Comparison of ENCODE assay signal across 22 mouse cellular contexts in genomic region chr1:190589586-190589985, GRCm38 (mm10).
DNase-seq lines count a peak whose midpoint lies in the region; ATAC-seq lines count a peak whose summit lies in the region.
"Had no signal": no experiment of that assay in that cellular context is flagged by ENCODE, and none has a peak within 500 bp of the region (broad histone marks: within the 10 kb centered on the region; RNA-seq: fewer than 3 reads in every experiment).

No protein-coding gene starts in this region.

- no peaks in the 10 kb centered on the region for H3K36me3 ChIP-seq in kidney, embryonic 14.5 days (ENCODE audit: control insufficient read depth, insufficient read depth, low read length)
- H3K36me3 ChIP-seq in kidney, embryonic 16.5 days (ENCODE audit: insufficient read depth, low read length) = no peaks in the 10 kb centered on the region
- no peaks in the 10 kb centered on the region for H3K36me3 ChIP-seq in limb, embryonic 12.5 days
- H3K36me3 ChIP-seq in limb, embryonic 10.5 days = no peaks in the 10 kb centered on the region
- H3K36me3 ChIP-seq: embryonic facial prominence, embryonic 13.5 days; embryonic facial prominence, embryonic 15.5 days; forebrain, embryonic 10.5 days; forebrain, embryonic 12.5 days had no signal

- H3K27ac ChIP-seq in kidney, embryonic 14.5 days (ENCODE audit: low read depth, low read length) = no peak overlapping the region
- H3K27ac ChIP-seq in kidney, embryonic 16.5 days (ENCODE audit: low read length) = no peak overlapping the region
- H3K27ac ChIP-seq in limb, embryonic 12.5 days = no peak overlapping the region
- H3K27ac ChIP-seq in limb, embryonic 10.5 days = no peak overlapping the region
- H3K27ac ChIP-seq: embryonic facial prominence, embryonic 13.5 days; embryonic facial prominence, embryonic 15.5 days; forebrain, embryonic 10.5 days; forebrain, embryonic 12.5 days had no signal

- no peak overlapping the region for H3K9ac ChIP-seq in kidney, embryonic 14.5 days (ENCODE audit: low read depth, low read length)
- no peak overlapping the region for H3K9ac ChIP-seq in kidney, embryonic 16.5 days (replicated peaks; ENCODE audit: low read length)
- no peak overlapping the region for H3K9ac ChIP-seq in limb, embryonic 12.5 days (replicated peaks)
- H3K9ac ChIP-seq: embryonic facial prominence, embryonic 13.5 days; embryonic facial prominence, embryonic 15.5 days; forebrain, embryonic 12.5 days had no signal

- DNase-seq in kidney, postnatal 4 days = no peak
- no peak for DNase-seq in kidney, postnatal 25 days
- no peak for DNase-seq in limb, embryonic 10.5 days (ENCODE audit: low spot score)
- DNase-seq: adrenal gland, adult 2 months; adrenal gland, postnatal 10 days; adrenal gland, postnatal 25 days; cerebellum, adult 11 months; cerebellum, adult 18-20 months; cerebellum, adult 8-10 months; cerebellum, adult 9-11 months; cerebellum, postnatal 14 days; cerebellum, postnatal 36 days; embryo, embryonic 11 days had no signal

- ATAC-seq in kidney, embryonic 14.5 days (ENCODE audit: low FRiP score, low TSS enrichment) = peak; percentile 87
- peak; percentile 85 for ATAC-seq in kidney, embryonic 16.5 days (ENCODE audit: low FRiP score, low TSS enrichment)
- ATAC-seq in limb, embryonic 12.5 days (ENCODE audit: insufficient number of reproducible peaks, insufficient read depth, low FRiP score, low TSS enrichment, low read depth) = peak; percentile 31; the same call in 1 of the 2 replicates
- ATAC-seq: forebrain, embryonic 14.5 days had no signal

- no peaks in the 10 kb centered on the region for H3K27me3 ChIP-seq in kidney, embryonic 14.5 days (ENCODE audit: control insufficient read depth, insufficient read depth, low read length)
- H3K27me3 ChIP-seq in kidney, embryonic 16.5 days (ENCODE audit: insufficient read depth, low read length) = no peaks in the 10 kb centered on the region
- peaks cover 15% of the 10 kb centered on the region; the same call in 1 of the 2 replicates for H3K27me3 ChIP-seq in limb, embryonic 12.5 days
- H3K27me3 ChIP-seq in limb, embryonic 10.5 days (ENCODE audit: low read depth, poor library complexity, severe bottlenecking) = no peaks in the 10 kb centered on the region
- H3K27me3 ChIP-seq: embryonic facial prominence, embryonic 13.5 days; embryonic facial prominence, embryonic 15.5 days; forebrain, embryonic 12.5 days had no signal

- WGBS in kidney, embryonic 14.5 days = 13% methylated on average over 2 of the region's 2 CpGs
- WGBS in kidney, embryonic 16.5 days = 15% methylated on average over 2 of the region's 2 CpGs
- WGBS in limb, embryonic 12.5 days = 8% methylated on average over 2 of the region's 2 CpGs
- 24% methylated on average over 2 of the region's 2 CpGs for WGBS in limb, embryonic 10.5 days

- H3K4me1 ChIP-seq in kidney, embryonic 14.5 days (ENCODE audit: control insufficient read depth, insufficient read depth, low read length) = no peaks in the 10 kb centered on the region
- no peaks in the 10 kb centered on the region for H3K4me1 ChIP-seq in kidney, embryonic 16.5 days (ENCODE audit: insufficient read depth, low read length)
- no peaks in the 10 kb centered on the region for H3K4me1 ChIP-seq in limb, embryonic 12.5 days (replicated peaks)
- peaks cover 11% of the 10 kb centered on the region; the same call in 1 of the 2 replicates for H3K4me1 ChIP-seq in limb, embryonic 10.5 days
- H3K4me1 ChIP-seq: embryonic facial prominence, embryonic 13.5 days; embryonic facial prominence, embryonic 15.5 days; forebrain, embryonic 10.5 days; forebrain, embryonic 12.5 days had no signal

- H3K4me3 ChIP-seq in kidney, embryonic 14.5 days (ENCODE audit: low read length) = no peak overlapping the region
- no peak overlapping the region for H3K4me3 ChIP-seq in kidney, embryonic 16.5 days (ENCODE audit: low read length)
- H3K4me3 ChIP-seq in limb, embryonic 12.5 days (replicated peaks) = no peak overlapping the region
- no peak overlapping the region for H3K4me3 ChIP-seq in limb, embryonic 10.5 days
- H3K4me3 ChIP-seq: embryonic facial prominence, embryonic 13.5 days; embryonic facial prominence, embryonic 15.5 days; erythroblast, embryonic 14.5 days; forebrain, embryonic 10.5 days; forebrain, embryonic 12.5 days had no signal

- no peaks in the 10 kb centered on the region for H3K9me3 ChIP-seq in kidney, embryonic 14.5 days (ENCODE audit: control insufficient read depth, low read length)
- no peaks in the 10 kb centered on the region for H3K9me3 ChIP-seq in kidney, embryonic 16.5 days (ENCODE audit: low read length)
- no peaks in the 10 kb centered on the region for H3K9me3 ChIP-seq in limb, embryonic 12.5 days
- H3K9me3 ChIP-seq in limb, embryonic 10.5 days (replicated peaks) = no peaks in the 10 kb centered on the region
- H3K9me3 ChIP-seq: embryonic facial prominence, embryonic 13.5 days; embryonic facial prominence, embryonic 15.5 days; forebrain, embryonic 10.5 days; forebrain, embryonic 12.5 days had no signal

- H3K4me2 ChIP-seq in kidney, embryonic 14.5 days (replicated peaks; ENCODE audit: low read depth, low read length) = no peak overlapping the region
- no peak overlapping the region for H3K4me2 ChIP-seq in kidney, embryonic 16.5 days (replicated peaks; ENCODE audit: low read depth, low read length)
- no peak overlapping the region for H3K4me2 ChIP-seq in limb, embryonic 12.5 days
- H3K4me2 ChIP-seq: embryonic facial prominence, embryonic 13.5 days; embryonic facial prominence, embryonic 15.5 days; forebrain, embryonic 12.5 days had no signal

Comparison
In these comparisons a context has a peak if more than half of its experiments do, and no peak if none do; other contexts are left out.
1. ATAC-seq: peak in every context shown above with its lines; median percentile 87 in kidney, embryonic 14.5 days; 85 in kidney, embryonic 16.5 days; 31 in limb, embryonic 12.5 days.